Mouse (Mus musculus) stomach, postnatal 0 days (tissue): ENCODE measurements at regions not wholly inside any gene's neighbourhood (a gene's known extent, or its start where the extent isn't known, plus 50 kb on each side); places are given as distances from the start of the nearest gene placed in this dataset.

Experiments used
- CTCF ChIP-seq: IDR thresholded peaks from 2 replicates; pipeline ENCODE4 v1.5.1; 2016; ENCODE audit warnings: antibody characterized with exemption, low read depth, mild to moderate bottlenecking, moderate library complexity
- EP300 ChIP-seq: optimal IDR thresholded peaks from 2 replicates; pipeline ENCODE3; 2016; ENCODE audit warnings: antibody characterized with exemption

- TF ChIP-seq CTCF (no peak), EP300 (no peak)
Observed at GRCm38 (mm10) chr10:16527693-16528092, 1195.3 kb upstream of the Cited2 start.
